Mouse (Mus musculus): ENCODE results near the gene Prss27.
"Not testable (repeated sequence)": the region's sequence is repeated elsewhere in the genome, so short reads cannot be mapped to it uniquely, and the experiment has no call there.

Gene Prss27

GRCm38 (mm10) chr17:24030551-24030950 is 7.4 kb upstream of the Prss27 start:
- DNase-seq (ENCODE audit: low spot score): no peak

DNA sequence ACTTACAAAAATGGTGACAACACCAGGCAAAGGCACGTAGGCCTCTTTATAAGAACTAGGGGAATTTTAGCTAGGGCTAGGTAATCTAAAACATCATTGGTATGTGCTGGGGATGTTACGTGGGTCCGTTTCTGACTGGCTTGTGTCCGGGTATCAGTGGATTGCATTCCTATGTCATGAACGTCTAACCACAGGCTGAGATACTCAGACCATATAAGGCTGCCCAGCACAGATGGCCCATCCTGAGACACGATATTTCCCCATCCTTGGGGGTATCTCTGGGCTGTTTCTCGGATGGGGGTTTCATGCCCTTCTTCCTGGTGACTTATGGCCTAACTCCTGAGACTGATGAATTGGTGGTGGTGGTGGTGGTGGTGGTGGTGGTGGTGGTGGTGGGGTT is 2.9 kb upstream of the Prss27 start:
- DNase-seq (ENCODE audit: low spot score): no peak

- DNase-seq (ENCODE audit: low spot score): no peak
Observed at GRCm38 (mm10) chr17:24036954-24037353, 990 bp upstream of the Prss27 start.

- no peak for DNase-seq (ENCODE audit: low spot score)
Observed at GRCm38 (mm10) chr17:24037360-24037759, 584 bp upstream of the Prss27 start.

GRCm38 (mm10) chr17:24044482-24044881 is 6.5 kb downstream of the Prss27 start:
- DNase-seq (ENCODE audit: low spot score): no peak

GRCm38 (mm10) chr17:24045608-24046007 is 7.7 kb downstream of the Prss27 start:
- DNase-seq (ENCODE audit: low spot score): no peak

DNA sequence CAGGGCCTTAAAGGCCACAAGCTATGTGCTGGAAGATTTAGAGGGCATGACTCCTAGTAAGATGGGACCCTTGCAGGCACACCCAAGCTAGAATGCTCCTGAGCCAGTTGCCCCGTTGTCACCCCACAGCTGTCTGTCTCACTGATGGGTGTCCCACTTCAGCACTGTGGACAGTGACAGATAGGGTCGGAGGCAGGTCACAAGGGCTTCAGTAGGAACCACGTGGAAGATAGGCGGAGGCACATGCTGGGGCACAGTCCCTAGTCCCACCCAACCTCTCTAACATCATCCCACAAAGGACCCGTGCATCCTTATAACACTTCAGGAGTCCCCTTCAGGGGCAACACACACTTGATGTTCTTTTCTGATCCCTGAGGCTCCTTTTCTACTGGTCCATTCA is 8.1 kb downstream of the Prss27 start:
- no peak for DNase-seq (ENCODE audit: low spot score)

DNA sequence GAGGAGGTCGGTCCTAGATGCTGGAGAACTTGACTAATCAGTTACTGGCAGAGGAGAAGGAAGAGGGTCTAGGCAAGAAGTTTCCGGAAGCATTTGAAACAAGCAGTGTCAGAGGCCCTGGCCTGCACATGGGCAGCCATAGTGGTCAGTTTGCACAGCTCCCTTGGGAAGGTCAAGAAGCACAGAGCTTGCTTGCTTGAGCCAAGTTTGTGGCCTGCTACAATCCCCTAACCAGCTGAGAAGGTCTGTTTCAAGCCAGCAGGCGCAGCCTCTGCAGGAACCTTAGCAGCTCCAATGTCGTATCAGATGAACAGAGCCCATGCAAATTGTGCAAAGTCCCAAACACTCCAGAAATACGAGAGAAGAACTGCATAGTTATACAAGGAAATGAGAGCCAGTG is 10.1 kb downstream of the Prss27 start:
- DNase-seq (ENCODE audit: low spot score): no peak

DNA sequence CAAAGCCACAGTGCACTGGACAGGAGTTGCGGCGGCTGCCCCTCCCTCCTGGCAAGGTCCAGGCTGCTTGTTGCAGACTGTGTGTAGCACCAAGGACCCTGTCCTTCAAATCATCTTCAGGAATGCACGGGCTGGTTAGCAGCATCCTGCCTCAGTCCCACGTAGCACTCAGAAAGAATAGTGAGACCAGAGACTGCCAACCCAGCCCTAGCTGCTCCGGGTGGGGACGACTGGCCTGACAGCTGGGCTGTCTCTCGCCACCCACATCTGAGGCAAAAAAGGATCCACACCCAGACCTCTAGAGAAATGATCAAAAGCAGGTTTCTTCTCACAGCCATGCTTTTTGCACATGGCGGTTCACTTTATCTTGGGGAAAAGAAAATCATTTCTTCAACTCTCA is 11.1 kb downstream of the Prss27 start:
- no peak for DNase-seq (ENCODE audit: low spot score)

- peak; percentile 45 for DNase-seq (ENCODE audit: low spot score)
Observed at GRCm38 (mm10) chr17:24056636-24057625, 19.0 kb downstream of the Prss27 start.

GRCm38 (mm10) chr17:24057730-24058245 is 19.8 kb downstream of the Prss27 start:
- no peak for DNase-seq (ENCODE audit: low spot score)

DNA sequence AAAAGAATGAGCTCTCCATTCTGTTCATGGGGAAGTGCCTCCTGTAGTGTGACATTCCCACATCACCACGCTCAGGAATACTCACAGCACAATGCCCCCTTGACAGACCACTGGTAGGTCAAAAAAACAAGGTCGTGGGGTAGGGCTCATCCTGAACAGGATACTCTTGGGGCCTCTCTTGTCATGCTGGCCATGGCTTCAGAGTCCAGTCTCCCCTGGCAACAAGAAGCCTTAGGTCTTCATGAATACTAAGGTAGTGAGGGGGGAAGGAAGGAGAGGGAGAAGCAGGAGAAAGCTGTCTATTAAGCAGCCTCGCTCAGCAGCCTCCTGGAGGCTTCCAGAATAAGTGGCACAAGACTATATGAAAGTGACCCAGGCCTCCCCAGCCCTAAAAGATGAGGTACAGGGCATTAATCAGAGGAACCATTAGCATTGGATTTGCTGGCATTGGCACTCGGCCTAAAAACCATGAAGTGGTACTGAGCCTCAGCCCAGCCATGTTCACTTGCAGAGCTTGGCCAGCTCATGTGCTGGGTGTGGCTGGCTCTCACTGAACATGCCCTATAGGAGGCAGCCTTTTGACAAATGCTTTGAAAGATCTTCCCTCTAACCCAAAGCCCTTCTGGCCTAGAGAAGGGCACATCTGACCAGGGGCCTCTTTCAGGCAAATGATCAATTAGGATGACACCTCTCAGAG is 24.7 kb downstream of the Prss27 start:
- DNase-seq (ENCODE audit: low spot score): no peak

DNA sequence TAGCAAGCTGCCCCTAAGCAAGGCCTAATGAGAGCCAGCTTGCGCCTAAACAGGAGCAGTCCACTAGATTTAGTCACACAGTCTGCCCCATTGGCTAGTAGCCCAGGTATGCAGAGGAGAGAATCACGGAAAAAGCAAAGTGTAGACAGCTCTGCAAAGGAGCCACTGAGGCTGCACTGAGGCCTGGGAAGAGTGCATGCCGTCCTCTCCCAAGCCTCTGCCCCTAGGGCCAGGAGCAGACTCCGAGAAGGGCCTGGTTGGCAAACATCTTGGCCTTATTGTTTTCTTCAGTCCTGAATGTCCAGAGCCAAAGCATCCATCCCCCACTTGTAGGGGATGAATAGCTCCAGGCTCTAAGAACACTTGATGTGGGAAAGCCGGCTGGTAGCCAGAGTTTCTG is 30.3 kb downstream of the Prss27 start:
- DNase-seq (ENCODE audit: low spot score): peak; percentile 62

- DNase-seq (ENCODE audit: low spot score): no peak
Observed at GRCm38 (mm10) chr17:24069531-24069930, 31.6 kb downstream of the Prss27 start.

DNA sequence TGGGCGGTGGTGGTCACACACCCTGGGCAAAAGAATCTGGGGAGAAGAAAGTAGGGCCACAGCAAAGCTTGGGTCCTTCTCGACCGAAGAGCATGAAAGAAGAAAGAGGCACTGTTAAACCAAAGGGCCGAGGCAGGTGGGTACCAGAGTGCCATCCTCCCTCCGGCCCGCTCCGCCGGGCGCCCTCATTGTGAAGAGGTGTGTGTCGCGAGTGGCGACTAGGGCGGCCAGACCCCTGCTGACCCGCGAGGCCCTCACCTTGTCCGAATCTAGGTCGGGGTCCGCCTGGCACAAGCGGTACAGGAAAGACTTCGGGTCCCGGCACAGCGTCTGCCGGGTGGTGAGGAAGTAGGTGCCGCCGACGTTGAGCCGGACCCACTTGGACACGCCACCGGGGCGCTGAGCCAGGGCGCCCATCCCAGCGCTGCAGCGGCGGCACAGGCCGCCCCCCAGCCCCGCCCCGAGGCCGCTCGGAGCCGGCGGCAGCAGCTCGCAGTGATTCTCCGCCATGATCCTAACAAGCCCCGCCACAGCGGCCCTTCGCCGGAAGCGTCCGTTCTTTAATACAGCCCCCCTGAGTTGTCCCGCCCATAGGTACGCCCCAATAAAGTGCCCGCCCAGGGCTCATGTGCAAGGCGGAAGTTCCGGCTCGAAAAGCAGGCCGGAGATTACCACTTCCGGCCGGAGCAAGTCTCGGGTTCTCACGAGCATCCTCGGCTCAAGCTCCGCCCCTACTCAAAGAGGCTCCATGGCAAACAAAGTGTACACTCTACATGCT is 35.2 kb downstream of the Prss27 start, which contains the start of gene Kctd5:
Gene Kctd5 (minus strand): TSS at position 567 of the 778 bp plus-strand sequence.
- peak; percentile 98 for DNase-seq (ENCODE audit: low spot score)

DNA sequence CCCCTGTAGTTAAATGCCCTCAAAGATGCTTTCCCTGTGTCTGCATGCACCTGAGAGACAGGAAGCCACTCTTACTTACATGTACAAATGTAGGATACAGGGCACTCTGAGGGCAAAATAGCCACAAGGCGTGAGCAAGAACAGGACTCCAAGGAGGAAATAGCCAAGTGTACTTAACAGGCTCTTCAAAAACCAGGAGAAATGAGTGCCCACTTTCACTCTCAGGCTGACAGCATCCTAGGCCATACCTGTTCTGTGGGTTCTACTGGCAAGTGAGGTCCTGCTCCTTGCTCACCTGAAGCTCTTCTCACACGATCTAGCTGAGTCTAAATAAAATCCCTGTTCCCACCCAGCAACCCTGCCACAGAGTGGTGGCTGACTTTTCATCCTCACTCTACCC is 39.2 kb downstream of the Prss27 start:
- no peak for DNase-seq (ENCODE audit: low spot score)

- no peak for DNase-seq (ENCODE audit: low spot score)
Observed at GRCm38 (mm10) chr17:24084593-24084992, 46.6 kb downstream of the Prss27 start.

DNA sequence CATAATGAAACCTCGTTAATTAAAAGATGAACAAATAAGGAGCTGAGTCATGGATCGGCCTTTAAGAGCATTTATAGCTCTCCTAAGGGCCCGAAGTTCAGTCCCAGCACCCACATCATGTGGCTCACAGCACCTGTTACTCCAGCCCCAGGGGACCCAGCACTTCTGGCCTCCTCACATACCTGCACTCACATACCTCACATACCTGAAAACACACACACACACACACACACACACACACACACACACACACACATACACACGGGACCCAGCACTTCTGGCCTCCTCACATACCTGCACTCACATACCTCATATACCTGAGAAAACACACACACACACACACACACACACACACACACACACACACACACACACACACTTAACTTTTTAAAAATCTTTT is 48.5 kb downstream of the Prss27 start:
- DNase-seq (ENCODE audit: low spot score): not testable (repeated sequence)

GRCm38 (mm10) chr17:24090575-24090974 is 52.6 kb downstream of the Prss27 start:
- DNase-seq (ENCODE audit: low spot score): no peak
